Mouse (Mus musculus) hindbrain, postnatal 0 days (tissue): Measurements from ENCODE around the gene Afdn. TPM values are rescaled to one million over a fixed set of nuclear protein-coding genes. Genes with fewer than 3 reads are reported as not detected.
"Not testable (repeated sequence)": the region's sequence is repeated elsewhere in the genome, so short reads cannot be mapped to it uniquely, and the experiment has no call there.

Source experiments
- ATAC-seq: fragments of 200-750 bp; cut with Nextera tagmentation; 2 replicates; pipeline ENCODE4 v1.8.0; 2017; ENCODE audit warnings: mild to moderate bottlenecking, moderate TSS enrichment, moderate library complexity
- DNase-seq: peaks from one replicate; pipeline ENCODE4 v3.0.0-alpha.2; 2015; ENCODE audit warnings: low spot score
- H3K27ac ChIP-seq: fragments of 300-500 bp; sonication (generic); 2 replicates; pipeline ENCODE4 v1.5.1; 2014; ENCODE audit warnings: mild to moderate bottlenecking
- H3K27me3 ChIP-seq: fragments of 300-500 bp; sonication (generic); 2 replicates; pipeline ENCODE4 v1.6.1; 2014; ENCODE audit warnings: low read length, mixed read lengths; ENCODE audit not compliant: insufficient read depth
- H3K36me3 ChIP-seq: fragments of 300-500 bp; sonication (generic); 2 replicates; pipeline ENCODE4 v1.6.1; 2014; ENCODE audit warnings: low read length, mixed read lengths; ENCODE audit not compliant: insufficient read depth
- H3K4me1 ChIP-seq: fragments of 300-500 bp; sonication (generic); 2 replicates; pipeline ENCODE4 v1.6.1; 2014; ENCODE audit warnings: antibody characterized with exemption, low read length, mixed read lengths; ENCODE audit not compliant: insufficient read depth
- H3K4me2 ChIP-seq: fragments of 300-500 bp; sonication (generic); 2 replicates; pipeline ENCODE4 v1.6.1; 2014; ENCODE audit warnings: low read depth, mild to moderate bottlenecking, low read length, moderate library complexity, mixed read lengths
- H3K4me3 ChIP-seq: fragments of 300-500 bp; sonication (generic); 2 replicates; pipeline ENCODE4 v1.5.1; 2014; ENCODE audit warnings: low read length
- H3K9ac ChIP-seq: fragments of 300-500 bp; sonication (generic); replicated peaks from 2 replicates; pipeline ENCODE4 v1.6.1; 2014; ENCODE audit warnings: mild to moderate bottlenecking, low read length, moderate library complexity, mixed read lengths
- H3K9me3 ChIP-seq: fragments of 300-500 bp; sonication (generic); 2 replicates; pipeline ENCODE4 v1.6.1; 2016; ENCODE audit warnings: low read length, mixed read lengths
- CTCF ChIP-seq: IDR thresholded peaks from 2 replicates; pipeline ENCODE4 v1.5.1; 2016; ENCODE audit warnings: antibody characterized with exemption, control low read depth, low read depth
- WGBS: fragments of 180-500 bp; shearing (Covaris S2); extraction: QIAGEN DNeasy Blood & Tissue Kit; methylation state at CpG from one replicate; pipeline ENCODE4 v1.1.7; 2014; 5-methylcytosine and 5-hydroxymethylcytosine counted together
- polyA plus RNA-seq: library from polyadenylated mRNA; unstranded; fragments of >200 nt; fragmentation: Nextera tagmentation; extraction: Ambion mirVana; gene quantifications from 2 replicates; pipeline ENCODE4 v1.2.1, GENCODE M21; 2015
- total RNA-seq: library from RNA; depleted of rRNA; stranded (reverse); fragments of >200 nt; gene quantifications from 2 replicates; pipeline ENCODE4 v1.2.3, GENCODE M21; 2014

Gene Afdn
- total and polyA plus RNA-seq, 2 experiments from 2014 or later, result 78.9 to 127 TPM

DNA sequence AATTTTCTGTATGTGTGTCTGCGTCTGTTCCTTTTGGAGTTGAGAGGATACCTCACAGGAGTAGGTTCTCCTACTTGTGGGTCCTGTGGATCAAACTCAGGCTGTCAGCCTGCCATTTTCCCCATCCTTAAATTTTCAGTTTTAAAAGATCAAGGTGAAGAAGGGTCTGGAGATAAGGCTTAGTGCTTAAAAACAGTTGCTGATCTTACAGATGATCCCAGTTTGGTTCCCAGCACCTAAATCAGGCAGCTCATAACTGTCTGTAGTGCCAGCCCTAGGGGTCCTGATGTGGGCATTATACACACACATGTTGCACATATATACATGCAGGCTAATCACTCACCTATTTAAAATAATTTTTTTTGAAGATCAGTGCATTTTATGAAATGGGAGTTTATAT is 69.9 kb downstream of the Afdn start:
- no peaks in the 10 kb centered on the region for H3K9me3 ChIP-seq
- H3K4me3 ChIP-seq, result no peak overlapping the region
- 84% methylated on average over 1 of the region's 1 CpGs for WGBS
- no peak for TF ChIP-seq CTCF
- no peak overlapping the region for H3K4me2 ChIP-seq
- no peak overlapping the region for H3K27ac ChIP-seq
- no peak overlapping the region for H3K9ac ChIP-seq
- H3K36me3 ChIP-seq, result peaks cover 21% of the 10 kb centered on the region
- H3K27me3 ChIP-seq, result no peaks in the 10 kb centered on the region
- 0 out of 2 replicates have a peak, but pooled peaks have one; percentile 31 for ATAC-seq
- DNase-seq, result no peak
- no peaks in the 10 kb centered on the region for H3K4me1 ChIP-seq

- WGBS, result 86% methylated on average over 1 of the region's 1 CpGs
- Histone ChIP-seq H3K9me3 (no peaks in the 10 kb centered on the region), H3K27ac (no peak overlapping the region), H3K36me3 (peaks cover 21% of the 10 kb centered on the region), H3K9ac (no peak overlapping the region), H3K4me2 (no peak overlapping the region), H3K4me1 (no peaks in the 10 kb centered on the region), H3K27me3 (no peaks in the 10 kb centered on the region), H3K4me3 (no peak overlapping the region)
- ATAC-seq, result peak; percentile 75
- peak; percentile 81 for TF ChIP-seq CTCF
- DNase-seq, result peak; percentile 89
Measured at GRCm38 (mm10) chr17:13830636-13831341, 70.5 kb downstream of the Afdn start.

DNA sequence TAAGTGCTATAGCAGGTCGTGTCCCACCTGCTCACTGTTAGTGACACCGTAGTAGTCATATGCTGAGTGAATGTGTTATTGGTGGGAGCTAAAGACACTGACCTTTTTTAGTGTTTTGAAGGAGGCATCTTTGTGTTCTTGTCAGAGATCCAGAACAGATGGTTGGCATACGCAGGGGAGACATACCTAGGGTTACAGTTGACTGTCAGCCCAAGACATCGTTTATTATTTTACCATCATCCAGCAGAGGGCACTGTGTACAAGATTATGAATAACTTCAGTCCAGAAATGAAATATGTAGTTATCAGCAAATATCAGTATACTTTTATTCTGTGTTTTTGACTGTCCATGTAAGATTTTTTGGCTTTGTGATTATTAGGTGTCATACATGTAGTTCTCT is 75.5 kb downstream of the Afdn start:
- 72% methylated on average over 4 of the region's 4 CpGs for WGBS
- peak; percentile 68 for TF ChIP-seq CTCF

DNA sequence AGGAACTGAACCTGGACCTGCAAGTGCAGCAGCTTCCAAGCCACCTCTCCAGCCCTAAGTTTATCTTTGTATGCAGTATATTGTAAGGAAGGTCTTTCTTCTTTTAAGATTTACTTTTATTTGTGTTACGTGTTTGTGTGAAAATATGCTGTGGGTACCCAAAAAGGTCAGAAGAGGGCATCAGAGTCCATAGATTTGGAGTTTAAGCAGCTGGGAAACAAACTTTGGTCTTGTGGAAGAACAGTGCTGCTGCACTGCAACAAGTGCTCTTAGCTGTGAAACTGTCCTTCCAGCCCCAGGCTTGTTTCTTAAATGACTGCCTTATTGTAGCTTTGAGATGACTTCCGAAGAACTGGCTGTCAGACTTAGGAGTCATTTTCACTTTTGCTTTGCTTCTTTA is 89.8 kb downstream of the Afdn start:
- no peak for ATAC-seq
- Histone ChIP-seq H3K27ac (no peak overlapping the region), H3K36me3 (peaks cover 37% of the 10 kb centered on the region; the same call in 1 of the 2 replicates), H3K27me3 (no peaks in the 10 kb centered on the region), H3K9ac (no peak overlapping the region), H3K4me1 (no peaks in the 10 kb centered on the region), H3K9me3 (no peaks in the 10 kb centered on the region), H3K4me2 (no peak overlapping the region), H3K4me3 (no peak overlapping the region)
- peak; percentile 16 for DNase-seq
- TF ChIP-seq CTCF, result peak; percentile 32
- 88% methylated on average over 2 of the region's 2 CpGs for WGBS

More for the DNA sequence above, 75.5 kb downstream of the Afdn start:
- Histone ChIP-seq H3K4me2 (no peak overlapping the region), H3K4me1 (no peaks in the 10 kb centered on the region), H3K27me3 (no peaks in the 10 kb centered on the region), H3K36me3 (peaks cover 17% of the 10 kb centered on the region), H3K4me3 (no peak overlapping the region), H3K9ac (no peak overlapping the region), H3K9me3 (no peaks in the 10 kb centered on the region), H3K27ac (no peak overlapping the region)
- ATAC-seq (0 out of 2 replicates have a peak, but pooled peaks have one; percentile 35), DNase-seq (peak; percentile 83)

DNA sequence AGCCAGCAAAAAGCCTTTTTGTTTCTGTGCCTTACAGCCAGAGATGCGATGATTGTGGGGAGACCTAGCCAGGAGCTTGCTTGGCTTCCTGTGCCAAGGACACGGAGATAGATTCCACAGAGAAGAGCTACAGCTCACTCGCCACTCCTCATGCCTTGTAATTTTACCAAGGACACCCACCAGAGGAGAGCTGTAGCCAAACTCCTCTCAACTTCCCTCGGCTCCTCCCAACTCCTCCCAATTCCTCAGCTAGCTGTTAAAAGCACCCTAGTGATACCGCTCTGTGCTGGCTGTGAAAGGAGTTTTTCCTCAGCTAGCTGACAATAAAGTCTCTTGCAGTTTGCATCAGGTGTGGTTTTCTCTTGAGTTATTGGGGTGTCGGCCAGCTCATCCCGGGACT is 93.5 kb downstream of the Afdn start:
- 72% methylated on average over 7 of the region's 7 CpGs for WGBS
- ATAC-seq, H3K9ac ChIP-seq, H3K27me3 ChIP-seq, H3K4me2 ChIP-seq, H3K4me3 ChIP-seq, H3K9me3 ChIP-seq, H3K4me1 ChIP-seq, DNase-seq: not testable (repeated sequence)
- H3K36me3 ChIP-seq, result peaks cover 44% of the 10 kb centered on the region
- H3K27ac ChIP-seq, result peak overlapping the region; percentile 45; the same call in 1 of the 2 replicates

DNA sequence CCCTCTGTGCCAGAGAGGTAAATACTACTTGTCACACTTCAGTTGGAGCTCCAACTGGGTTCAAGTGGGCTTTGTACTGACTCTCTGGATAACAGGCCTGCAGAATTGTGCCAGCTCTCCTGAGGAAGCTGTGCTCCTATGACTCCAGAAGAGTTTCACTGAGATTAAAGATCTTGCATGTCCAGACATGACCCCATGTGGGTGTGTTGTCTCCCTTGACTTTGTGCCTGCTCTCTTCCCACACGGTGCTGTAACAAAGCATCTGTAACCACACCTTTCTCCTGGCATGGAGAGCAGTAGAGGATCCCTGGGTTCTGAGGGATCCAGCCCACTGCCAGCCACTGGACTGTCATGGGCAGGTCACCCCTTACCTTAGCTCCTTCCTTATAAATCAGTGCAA is 95.1 kb downstream of the Afdn start:
- Histone ChIP-seq H3K27me3 (no peaks in the 10 kb centered on the region), H3K9ac (no peak overlapping the region), H3K27ac (no peak overlapping the region), H3K4me3 (no peak overlapping the region), H3K4me2 (no peak overlapping the region), H3K4me1 (no peaks in the 10 kb centered on the region), H3K36me3 (peaks cover 35% of the 10 kb centered on the region), H3K9me3 (no peaks in the 10 kb centered on the region)
- 88% methylated on average over 1 of the region's 1 CpGs for WGBS
- no peak for ATAC-seq
- DNase-seq, result no peak
- no peak for TF ChIP-seq CTCF

DNA sequence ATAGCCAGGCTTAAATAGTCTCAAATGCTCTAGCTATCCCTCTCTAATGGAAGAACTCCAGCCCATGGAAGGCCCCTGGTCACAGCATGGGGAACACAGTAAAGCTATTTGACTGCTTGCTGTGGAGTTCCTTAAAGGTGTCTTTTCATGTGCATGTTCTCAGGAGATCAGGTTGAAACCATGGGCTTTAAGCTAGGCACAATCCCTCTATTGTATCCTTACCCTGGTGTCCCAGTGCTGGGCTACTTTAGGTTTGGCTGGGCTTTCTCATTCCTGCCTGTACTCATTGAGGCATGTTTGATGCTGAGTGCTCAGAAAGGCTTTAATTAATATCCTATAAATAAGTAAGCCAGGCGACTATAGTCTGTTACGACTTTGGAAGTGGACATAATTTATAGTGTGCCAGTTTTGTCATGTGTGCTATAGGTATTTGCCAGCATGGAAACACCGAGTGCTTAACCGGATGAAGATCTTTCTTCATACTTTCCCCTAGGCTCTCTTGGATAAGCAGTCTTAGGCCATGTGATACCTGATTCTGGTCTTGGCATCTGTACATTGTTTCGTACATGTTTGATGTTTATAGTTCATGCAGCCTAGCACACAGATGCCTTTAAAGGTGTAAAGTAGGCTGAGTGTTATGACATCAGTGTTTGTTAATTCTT is 96.2 kb downstream of the Afdn start:
- no peak for TF ChIP-seq CTCF
- no peak for ATAC-seq
- no peak overlapping the region for H3K4me3 ChIP-seq
- WGBS, result 82% methylated on average over 5 of the region's 5 CpGs
- no peaks in the 10 kb centered on the region for H3K9me3 ChIP-seq
- peaks cover 29% of the 10 kb centered on the region for H3K36me3 ChIP-seq
- H3K9ac ChIP-seq, result no peak overlapping the region
- DNase-seq, result no peak
- no peaks in the 10 kb centered on the region for H3K27me3 ChIP-seq
- no peak overlapping the region for H3K4me2 ChIP-seq
- no peaks in the 10 kb centered on the region for H3K4me1 ChIP-seq
- H3K27ac ChIP-seq, result no peak overlapping the region
